Mouse (Mus musculus) mouse trophoblast stem cell (cell line): ENCODE measurements at regions not wholly inside any gene's neighbourhood (a gene's known extent, or its start where the extent isn't known, plus 50 kb on each side); places are given as distances from the start of the nearest gene placed in this dataset.

ENCODE experiments used
- in situ Hi-C, 2 experiments: fragments of 300-500 bp; cut with MseI, MboI; formaldehyde crosslinking; loops; 2 replicates in 1 of 2; 3 replicates in 1 of 2; pipeline ENCODE4 v1.15.1; 2025

DNA sequence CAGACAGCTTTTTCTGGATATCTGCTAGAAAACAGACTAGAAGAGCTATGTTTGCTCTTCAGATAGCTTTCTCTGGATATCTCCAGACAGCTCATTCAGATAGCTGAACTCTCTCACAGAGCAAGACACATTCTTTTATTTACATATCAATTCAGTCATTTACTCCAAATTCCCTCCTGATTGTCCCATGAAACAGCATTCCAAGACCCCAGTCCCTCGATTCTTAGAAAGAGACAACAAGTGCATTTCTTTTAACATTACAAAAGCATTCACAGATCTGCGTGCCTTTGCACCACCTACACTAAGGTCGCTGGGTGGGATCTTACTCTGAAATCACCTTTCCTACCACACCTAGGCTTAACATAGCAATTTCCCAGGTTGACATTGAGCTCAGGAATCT lies 1039.5 kb upstream of the Ddx18 start:
- in situ Hi-C loops, result no loop called here

DNA sequence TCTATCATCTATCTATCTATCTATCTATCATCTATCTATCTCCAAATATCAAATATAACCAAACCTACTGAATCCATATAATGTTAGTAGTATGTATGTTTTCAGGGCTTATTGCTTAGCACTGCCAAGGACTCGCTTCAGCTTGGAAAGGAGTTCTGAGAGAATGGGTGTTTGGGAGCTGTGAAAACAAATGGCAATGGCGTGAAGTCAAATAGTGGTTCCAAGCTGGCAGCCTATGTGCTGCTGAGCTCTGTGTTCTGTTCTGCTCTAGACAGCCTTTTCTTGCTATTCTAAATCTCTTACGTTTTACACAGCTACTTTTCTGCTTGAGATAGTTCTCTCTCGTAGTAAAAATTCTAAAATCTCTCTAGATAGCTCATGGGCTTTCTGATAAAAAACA lies 1008.2 kb upstream of the Ddx18 start:
- in situ Hi-C loops, result no loop called here

DNA sequence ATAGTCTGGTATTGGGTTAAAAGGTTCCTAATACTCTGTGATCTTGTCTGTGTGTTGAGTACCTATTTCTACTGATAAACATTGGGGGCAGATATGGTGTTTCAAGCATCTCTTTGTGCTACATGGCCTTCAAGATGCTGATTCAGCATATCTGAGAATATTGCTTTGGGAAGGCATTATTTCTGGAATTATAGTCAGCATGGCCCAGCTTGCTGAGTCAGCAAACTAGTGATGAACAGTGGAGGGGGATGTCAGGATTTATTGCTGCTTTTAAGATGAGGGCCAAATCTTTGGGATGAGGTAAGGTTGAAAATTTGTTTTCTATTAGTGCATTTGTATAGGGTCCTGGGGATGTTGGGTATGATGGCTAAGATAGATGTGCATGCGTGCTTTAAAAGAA lies 983.8 kb upstream of the Ddx18 start:
- in situ Hi-C loops, result no loop called here

DNA sequence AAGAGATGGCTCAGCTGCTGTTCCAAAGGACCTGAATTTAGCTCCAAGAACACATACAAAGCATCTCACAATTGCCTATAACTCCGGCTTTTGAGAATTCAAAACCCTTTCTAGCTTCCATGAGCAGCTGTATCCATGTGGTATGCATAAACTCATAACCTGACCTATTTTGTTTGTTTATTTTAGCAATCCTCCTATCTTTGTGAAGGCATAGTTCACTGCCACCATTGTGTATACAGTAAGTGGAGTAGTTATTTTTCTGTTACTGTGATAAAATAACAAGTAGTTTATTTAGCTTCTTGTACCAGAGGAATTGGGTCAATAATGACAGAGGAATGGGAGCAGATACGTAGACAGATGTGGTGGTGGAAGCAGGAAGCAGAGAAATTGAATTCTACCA lies 941.8 kb upstream of the Ddx18 start:
- in situ Hi-C loops, result no loop called here

DNA sequence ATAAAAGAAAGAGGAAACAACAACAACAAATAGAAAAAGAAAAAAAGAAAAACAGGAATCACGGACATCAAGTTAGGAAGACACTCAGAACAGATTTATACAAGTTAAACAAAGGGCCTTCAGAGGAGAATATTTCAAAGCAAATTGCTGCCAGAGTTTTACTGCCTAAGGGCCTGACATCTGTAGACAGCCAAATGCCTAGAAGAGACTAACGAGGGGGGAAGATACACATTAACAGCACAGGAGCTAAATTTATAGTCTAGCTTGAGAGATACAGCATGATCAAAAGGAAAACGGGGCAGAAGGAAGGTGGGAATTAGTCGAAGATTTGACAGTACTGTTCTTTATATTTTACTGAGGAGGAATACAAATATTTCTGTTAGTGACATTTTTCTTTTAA lies 933.9 kb upstream of the Ddx18 start:
- in situ Hi-C loops, result no loop called here

DNA sequence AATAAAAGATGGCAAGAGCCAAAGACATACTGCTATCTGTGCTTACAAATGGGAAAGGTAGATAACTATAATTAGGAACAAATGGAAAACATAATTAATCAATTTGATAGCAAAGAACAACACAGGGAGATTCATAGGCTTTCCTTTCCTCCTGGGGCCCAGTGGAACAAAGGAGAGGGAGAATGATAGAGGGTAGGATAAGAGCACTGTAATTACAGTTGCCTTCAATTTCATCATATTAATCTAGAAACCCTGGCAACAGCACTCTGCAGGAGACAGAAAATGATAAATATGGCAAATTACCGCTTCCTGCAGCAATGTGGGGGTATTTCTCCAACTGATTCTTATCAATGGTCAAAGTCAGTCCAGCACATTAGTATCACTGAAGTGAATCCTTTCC lies 910.2 kb upstream of the Ddx18 start:
- in situ Hi-C loops, result no loop called here

DNA sequence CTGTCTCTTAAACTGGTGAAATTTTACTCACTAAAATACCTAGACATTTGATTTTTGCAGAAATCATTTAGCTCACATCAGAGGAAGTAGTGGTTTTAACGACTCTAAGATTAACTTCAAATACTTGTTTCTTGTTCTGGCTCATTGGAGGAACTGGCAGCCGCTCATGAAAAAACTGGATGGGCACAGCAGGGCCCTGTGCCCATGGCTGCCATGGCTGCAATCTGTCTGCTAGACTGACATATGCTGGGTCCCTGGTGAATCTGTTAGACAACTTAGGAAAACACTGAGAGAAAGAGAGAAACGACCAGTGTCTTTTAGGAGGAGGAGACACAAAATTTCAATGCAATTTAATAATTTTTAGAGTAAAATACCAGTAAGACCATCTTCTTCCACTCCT lies 896.1 kb upstream of the Ddx18 start:
- in situ Hi-C loops, result no loop called here

DNA sequence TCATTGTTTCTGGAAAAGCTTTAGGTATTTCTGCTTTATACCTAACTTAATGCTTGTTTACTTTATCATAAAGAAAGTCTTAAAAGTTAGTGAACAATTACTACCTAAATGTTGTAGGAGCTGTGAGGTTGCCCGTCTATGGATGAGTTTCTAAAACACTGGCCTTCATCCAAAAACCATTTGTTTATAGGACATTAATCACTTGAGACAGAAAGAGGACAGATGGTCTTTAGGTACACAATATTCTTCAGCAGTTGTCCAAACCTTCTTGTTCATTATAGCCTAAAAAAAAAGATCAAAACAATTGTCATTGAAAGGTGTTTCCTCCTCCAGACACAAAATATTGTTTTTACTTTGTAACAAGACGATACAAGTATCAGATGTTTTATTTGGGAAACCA lies 891.3 kb upstream of the Ddx18 start:
- in situ Hi-C loops, result no loop called here

DNA sequence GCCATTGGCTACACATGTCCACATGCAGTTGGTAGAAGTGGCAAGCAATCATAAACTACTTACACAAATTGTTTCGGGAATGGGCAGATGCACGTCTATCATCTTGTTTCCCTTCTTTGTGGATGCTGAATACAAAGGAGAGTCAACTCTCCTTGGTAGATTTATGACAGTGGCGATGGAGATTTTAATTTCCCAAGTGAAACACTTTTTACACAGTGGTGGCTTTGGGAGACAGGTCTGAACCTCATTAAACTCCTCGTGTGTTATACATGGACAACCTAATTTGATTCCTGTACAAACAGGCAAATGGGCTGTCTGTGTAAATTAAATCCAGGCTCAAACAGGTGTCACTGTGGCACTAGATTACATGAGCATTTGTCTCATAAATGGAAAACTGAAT lies 887.1 kb upstream of the Ddx18 start:
- in situ Hi-C loops, result no loop called here

DNA sequence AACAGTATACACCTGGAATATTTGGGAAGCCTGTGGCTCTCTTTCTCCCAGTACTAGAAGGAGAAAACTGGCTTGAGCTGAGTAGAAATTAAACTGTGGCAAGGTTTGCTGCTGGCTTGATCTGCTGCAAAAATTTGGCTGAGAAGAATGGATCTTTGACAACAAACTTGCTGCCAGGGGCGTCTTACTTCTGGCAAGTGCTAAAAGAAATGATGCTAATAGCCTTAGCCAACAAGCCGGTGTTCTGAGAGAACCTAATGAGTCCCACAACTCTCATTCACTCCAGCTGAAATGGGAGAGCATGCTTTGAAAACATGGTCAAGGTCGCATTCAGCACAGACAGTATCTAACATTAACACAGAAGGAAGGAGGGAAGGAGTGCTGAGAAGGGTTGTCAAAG lies 885.8 kb upstream of the Ddx18 start:
- in situ Hi-C loops, result no loop called here

DNA sequence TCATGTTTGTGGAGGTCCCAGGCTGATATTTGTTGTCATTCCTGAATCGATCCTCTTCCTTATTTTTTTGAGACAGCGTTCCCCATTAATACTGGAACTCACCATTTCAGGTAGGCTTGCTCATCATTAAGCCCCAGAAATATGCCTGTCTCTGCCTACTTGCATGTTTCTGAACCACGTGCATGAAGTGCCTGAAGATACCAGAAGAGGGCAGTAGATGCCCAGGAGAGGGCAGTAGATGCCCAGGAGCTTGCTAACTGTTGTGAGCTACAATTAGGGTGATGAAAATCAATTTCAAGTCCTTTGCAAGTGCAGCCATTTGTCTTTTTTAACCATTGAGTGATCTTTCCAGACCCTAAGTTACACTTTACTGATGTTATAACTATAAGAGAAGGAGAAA lies 871.6 kb upstream of the Ddx18 start:
- in situ Hi-C loops, result loop anchor here in 1 of 2 experiments (25.0 kb wide), 1 partner anchor 973 kb away; no protein-coding TSS in a partner anchor

DNA sequence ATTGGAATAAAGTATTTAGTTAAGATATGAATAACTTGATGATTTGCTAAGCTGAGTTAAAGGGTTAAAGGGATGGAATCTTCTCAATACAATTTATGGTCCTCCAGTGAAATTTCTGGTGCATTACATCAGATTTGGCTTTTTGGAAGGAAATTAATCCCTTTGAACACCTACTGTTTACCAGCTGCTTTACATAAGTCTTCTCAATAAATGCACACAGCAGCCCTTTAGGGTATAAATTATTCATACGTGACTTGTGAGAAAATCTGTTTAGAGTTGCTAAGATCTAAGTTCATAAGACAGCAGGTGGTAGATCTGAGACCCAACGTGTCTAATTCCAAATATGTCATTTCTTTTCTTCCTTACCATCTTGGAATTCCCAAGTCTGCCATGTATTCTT lies 855.7 kb upstream of the Ddx18 start:
- in situ Hi-C loops, result no loop called here

DNA sequence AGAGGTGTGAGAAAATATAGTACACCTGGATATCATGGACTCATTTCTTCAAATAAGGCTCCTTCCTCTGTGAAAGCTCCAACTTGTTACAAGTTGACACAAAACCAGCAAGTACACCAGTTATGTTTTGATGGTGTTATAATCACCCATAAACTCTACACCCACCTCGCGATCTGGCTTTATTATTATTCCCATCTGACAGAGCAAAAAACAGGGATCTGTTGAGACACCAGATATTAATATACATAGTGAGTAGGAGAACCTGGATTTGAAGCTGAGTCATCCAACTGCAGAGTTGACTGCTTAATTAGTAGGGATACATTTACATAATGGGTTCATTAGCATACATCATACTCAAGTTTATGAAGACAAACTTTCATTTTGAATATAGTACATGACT lies 828.6 kb upstream of the Ddx18 start:
- in situ Hi-C loops, result no loop called here

DNA sequence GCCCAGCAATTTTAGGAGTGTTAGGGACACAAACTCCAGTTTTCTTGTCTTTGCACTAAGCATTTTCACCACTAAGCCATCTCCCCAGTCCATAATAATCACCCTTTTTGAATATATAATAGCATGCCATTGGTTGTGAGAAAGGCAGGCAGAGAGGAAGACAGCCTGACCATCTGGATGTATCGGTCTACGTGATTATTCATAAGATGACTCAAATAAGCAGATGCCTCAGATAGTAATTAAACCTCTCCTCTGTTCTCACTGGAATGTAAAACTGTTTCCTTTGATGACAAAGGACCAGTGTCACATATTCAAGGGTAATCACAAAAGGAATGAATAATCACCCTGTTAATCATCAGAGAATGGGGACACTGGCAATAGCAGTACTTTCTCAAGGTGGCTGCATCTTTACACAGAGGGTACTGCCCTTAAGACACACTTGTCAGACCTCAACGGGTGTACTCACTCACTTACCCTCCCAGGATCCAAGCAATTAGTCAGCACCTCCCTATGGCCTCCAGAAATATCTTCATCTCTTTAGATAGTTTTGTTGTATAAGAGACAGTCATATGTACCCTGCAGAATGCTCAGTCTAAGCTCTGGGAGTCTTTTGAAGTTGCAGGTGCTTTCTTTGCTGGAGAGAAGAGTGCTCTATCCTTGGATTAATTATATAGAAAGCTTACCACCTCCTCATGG lies 826.0 kb upstream of the Ddx18 start:
- in situ Hi-C loops, result no loop called here

DNA sequence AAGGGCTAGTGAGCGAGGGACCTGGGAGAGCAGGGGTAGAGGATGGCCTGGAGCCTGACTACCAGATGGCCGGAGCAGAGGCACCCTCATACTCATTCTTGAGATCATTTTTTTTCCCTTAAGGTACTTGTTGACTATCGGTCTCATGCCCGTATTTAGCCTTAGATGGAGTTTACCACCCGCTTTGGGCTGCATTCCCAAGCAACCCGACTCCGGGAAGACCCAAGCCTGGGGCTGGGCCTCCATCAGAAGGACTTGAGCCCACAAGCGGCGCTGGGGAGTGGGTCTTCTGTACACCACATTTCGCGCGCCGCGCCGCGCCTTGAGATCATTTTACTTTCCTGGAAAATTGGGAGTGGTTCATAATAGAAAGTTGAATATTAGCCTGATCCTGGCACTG lies 789.2 kb upstream of the Ddx18 start:
- in situ Hi-C loops, result no loop called here

DNA sequence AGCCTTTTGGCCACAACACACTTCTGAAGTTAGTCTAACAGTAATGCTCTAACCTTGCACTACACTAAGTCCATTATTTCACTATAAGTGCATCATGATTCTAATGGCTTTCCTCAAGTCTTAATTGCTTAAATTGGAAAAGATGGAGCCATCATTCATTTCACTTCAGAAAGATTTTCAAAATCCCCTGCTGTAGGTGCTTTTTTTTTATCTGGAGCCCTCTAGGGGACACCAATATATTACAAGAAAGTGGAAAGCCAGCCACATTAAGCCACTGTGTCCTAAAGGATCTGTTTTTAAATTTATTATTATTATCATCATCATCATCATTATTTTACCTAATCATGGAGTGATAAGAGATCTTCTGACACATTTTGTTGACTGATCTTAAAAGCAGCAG lies 783.7 kb upstream of the Ddx18 start:
- in situ Hi-C loops, result no loop called here

DNA sequence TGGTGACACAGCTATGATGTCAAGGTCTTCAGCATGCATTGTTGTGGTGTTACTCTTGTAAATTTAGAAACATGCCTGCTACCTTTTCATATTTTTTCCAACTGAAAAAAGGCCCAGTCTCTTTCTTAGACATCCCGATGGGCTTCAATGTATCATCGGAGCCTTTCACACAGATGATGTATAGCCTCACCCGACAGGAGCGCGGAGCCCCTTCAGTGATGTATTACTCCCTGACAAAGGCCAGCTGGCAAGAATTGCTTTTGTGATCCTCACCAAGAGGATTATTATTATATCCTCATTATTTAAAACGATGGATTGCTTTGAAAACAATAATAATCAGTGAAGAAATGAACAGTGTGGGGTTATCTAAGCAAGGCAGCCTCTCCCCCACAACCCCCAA lies 765.5 kb upstream of the Ddx18 start:
- in situ Hi-C loops, result no loop called here

DNA sequence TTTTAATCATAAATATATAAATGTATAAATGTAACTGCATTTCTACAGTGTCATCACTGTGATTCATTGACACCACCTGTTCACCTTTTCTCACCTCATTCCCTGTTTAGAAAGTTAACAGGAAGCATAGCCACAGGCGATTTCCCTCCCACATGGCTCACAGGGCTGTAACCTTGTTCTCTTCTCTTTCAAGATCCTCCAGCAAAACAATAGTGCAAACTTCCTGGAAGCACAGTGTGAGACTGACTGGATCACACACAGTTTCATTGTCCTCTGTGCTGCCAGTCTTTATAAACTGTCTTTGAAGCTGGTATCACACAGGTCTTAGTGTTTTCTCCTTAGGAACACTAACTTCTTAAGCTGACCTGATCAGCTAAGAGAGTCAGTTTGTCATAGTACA lies 760.5 kb upstream of the Ddx18 start:
- in situ Hi-C loops, result no loop called here
